Mouse (Mus musculus): ENCODE results near the gene Ptprq.

GRCm38 (mm10) chr10:107528758-107529157, 191.1 kb downstream of the Ptprq start:
- no peak for TF ChIP-seq GATA1 (IDR thresholded peaks at IDR 0.05; ENCODE audit: low read length)
- TF ChIP-seq TAL1 (IDR thresholded peaks at IDR 0.05; ENCODE audit: low read length), result no peak

All from erythroblast, embryonic 14.5 days (primary cell).